Mouse (Mus musculus) ES-E14 (cell line): ENCODE measurements around the gene Cel. TPM values are rescaled to one million over a fixed set of nuclear protein-coding genes. Genes with fewer than 3 reads are reported as not detected.

ENCODE experiments used
- DNase-seq: peaks from one replicate; pipeline ENCODE4 v3.0.0-alpha.2; 2013; ENCODE audit warnings: low read depth, low spot score
- H3K27ac ChIP-seq: 2 replicates; pipeline ENCODE4 v1.5.1; 2012; ENCODE audit warnings: low read depth, mild to moderate bottlenecking, low read length, moderate library complexity, mixed read lengths; ENCODE audit not compliant: poor library complexity, insufficient read depth, severe bottlenecking
- H3K36me3 ChIP-seq: 2 replicates; pipeline ENCODE4 v1.6.1; 2012; ENCODE audit warnings: mild to moderate bottlenecking, low read length, moderate library complexity, mixed read lengths; ENCODE audit not compliant: control insufficient read depth, poor library complexity, insufficient read depth, severe bottlenecking
- H3K4me1 ChIP-seq, 2 experiments: fragments of 150-350 bp in 1 of 2; sonication (generic) in 1 of 2; 2 replicates each; pipeline ENCODE4 v1.6.1; 2012; ENCODE audit warnings: low read length in 2 of 2, mild to moderate bottlenecking in 1 of 2, mixed read lengths in 1 of 2; ENCODE audit not compliant: control insufficient read depth in 2 of 2, insufficient read depth in 2 of 2, poor library complexity in 1 of 2
- H3K4me3 ChIP-seq, 2 experiments: fragments of 150-350 bp in 1 of 2; sonication (generic) in 1 of 2; 2 replicates each; pipeline ENCODE4 v1.5.1; 2012; ENCODE audit warnings: low read length in 2 of 2, low read depth in 1 of 2, mild to moderate bottlenecking in 1 of 2, mixed read lengths in 1 of 2; ENCODE audit not compliant: insufficient read depth in 1 of 2, poor library complexity in 1 of 2, severe bottlenecking in 1 of 2
- H3K9ac ChIP-seq: 2 replicates; pipeline ENCODE4 v1.6.1; 2012; ENCODE audit warnings: low read depth, mild to moderate bottlenecking, low read length, mixed read lengths; ENCODE audit not compliant: poor library complexity, insufficient read depth, severe bottlenecking
- H3K9me3 ChIP-seq: fragments of 150-350 bp; sonication (generic); 2 replicates; pipeline ENCODE4 v1.6.1; 2012; ENCODE audit warnings: low read depth, mild to moderate bottlenecking, low read length; ENCODE audit not compliant: control insufficient read depth, insufficient read depth
- CHD2 ChIP-seq: IDR thresholded peaks from 2 replicates; pipeline ENCODE4 v1.6.1; 2014; ENCODE audit warnings: mild to moderate bottlenecking, low read depth, low read length, inconsistent platforms
- HCFC1 ChIP-seq: IDR thresholded peaks from 2 replicates; pipeline ENCODE4 v1.6.1; 2012; ENCODE audit warnings: low read length, inconsistent platforms, borderline replicate concordance; ENCODE audit not compliant: insufficient read depth
- MAFK ChIP-seq: IDR thresholded peaks from 2 replicates; pipeline ENCODE4 v1.6.1; 2014; ENCODE audit warnings: mild to moderate bottlenecking, low read depth, low read length, inconsistent platforms; ENCODE audit not compliant: insufficient read depth
- ZC3H11A ChIP-seq: IDR thresholded peaks from 2 replicates; pipeline ENCODE4 v1.6.1; 2012; ENCODE audit warnings: low read depth, mild to moderate bottlenecking, inconsistent platforms, low read length, borderline replicate concordance
- ZNF384 ChIP-seq: IDR thresholded peaks from 2 replicates; pipeline ENCODE4 v1.6.1; 2012; ENCODE audit warnings: low read depth, low read length, inconsistent platforms
- in situ Hi-C, 2 experiments: fragments of 600-800 bp; cut with MboI; formaldehyde crosslinking; loops; one replicate each; pipeline ENCODE4 v1.15.1; 2025; ENCODE audit warnings: low sequenced_read_pairs in 2 of 2, inconsistent platforms in 1 of 2; ENCODE audit not compliant: unreplicated experiment in 2 of 2
- total RNA-seq: library from RNA; depleted of rRNA; stranded (reverse); fragments of 300-350 nt; gene quantifications from 2 replicates; pipeline ENCODE4 v1.2.3, GENCODE M21; 2012

The Cel gene
- total RNA-seq, 1 experiment, result not detected

DNA sequence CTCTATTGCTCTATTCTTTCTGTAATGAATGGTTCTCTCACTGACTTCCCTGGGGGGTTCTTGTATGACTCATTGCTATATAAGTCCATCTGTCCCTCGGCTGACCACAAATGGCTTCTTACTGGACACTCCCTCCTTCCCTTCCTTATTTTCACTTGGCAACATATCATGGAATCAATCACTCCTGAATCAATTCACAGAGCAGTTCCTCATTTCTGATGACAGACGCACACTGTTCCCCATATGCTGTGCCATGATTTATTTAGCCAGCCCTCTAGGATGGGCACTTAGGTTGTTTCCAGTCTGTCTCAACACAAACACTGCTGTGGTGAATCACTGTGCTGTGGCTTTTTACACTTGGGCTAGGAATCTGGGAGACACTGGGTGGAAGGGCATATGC, 28.3 kb upstream of the Cel start:
- no peak for TF ChIP-seq ZC3H11A
- no peak for TF ChIP-seq ZNF384
- no peak for TF ChIP-seq HCFC1
- TF ChIP-seq MAFK, result no peak
- TF ChIP-seq CHD2, result no peak
- Histone ChIP-seq H3K4me3 (no peak overlapping the region), H3K9ac (no peak overlapping the region), H3K9me3 (no peaks in the 10 kb centered on the region), H3K36me3 (no peaks in the 10 kb centered on the region), H3K4me1 (no peaks in the 10 kb centered on the region), H3K27ac (no peak overlapping the region)
- DNase-seq, result no peak
- in situ Hi-C loops, result no loop called here

DNA sequence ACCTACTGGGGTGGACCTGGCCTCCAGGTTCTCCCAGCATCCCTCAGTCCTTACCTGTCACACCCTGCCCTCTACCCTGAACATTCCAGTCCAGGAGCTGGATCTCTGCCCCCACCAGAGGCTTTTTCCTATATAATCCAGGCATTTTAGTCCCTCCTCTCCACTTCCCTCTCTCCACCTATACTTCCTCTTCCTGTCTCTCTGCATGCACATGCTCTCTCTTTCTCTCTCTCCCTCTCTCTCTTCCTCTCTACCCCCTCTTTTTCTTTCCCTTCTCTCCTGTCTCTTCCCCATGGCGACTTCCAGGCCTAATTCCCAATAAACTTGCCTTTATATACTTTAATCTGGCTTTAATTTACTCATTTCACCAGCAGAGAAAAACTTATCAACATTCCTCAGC, 25.4 kb upstream of the Cel start:
- TF ChIP-seq HCFC1, result no peak
- TF ChIP-seq ZNF384, result no peak
- TF ChIP-seq CHD2, result no peak
- no peak for TF ChIP-seq ZC3H11A
- no peak for TF ChIP-seq MAFK
- Histone ChIP-seq H3K9ac (no peak overlapping the region), H3K36me3 (no peaks in the 10 kb centered on the region), H3K4me1 (no peaks in the 10 kb centered on the region), H3K27ac (no peak overlapping the region), H3K4me3 (no peak overlapping the region), H3K9me3 (no peaks in the 10 kb centered on the region)
- no peak for DNase-seq
- in situ Hi-C loops, result no loop called here

DNA sequence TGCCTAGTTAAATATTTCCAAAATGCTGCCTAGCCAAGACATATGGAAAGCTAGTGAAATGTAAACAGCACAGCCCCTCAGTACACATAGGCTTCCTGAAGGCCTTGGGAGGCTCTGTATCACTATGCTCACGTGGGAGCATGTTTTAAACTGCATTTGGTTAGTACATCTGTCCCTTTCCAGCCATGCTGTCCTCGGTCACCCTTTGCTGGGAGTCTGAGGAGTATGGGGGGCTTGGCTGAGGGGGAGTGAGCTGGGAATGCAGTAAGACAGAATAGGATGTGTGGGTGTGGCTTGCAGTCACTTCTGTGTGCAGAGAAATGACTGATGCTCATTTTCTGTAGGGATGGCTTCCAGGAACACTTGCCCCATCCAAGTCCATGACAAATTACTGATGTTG, 22.5 kb upstream of the Cel start:
- in situ Hi-C loops, result no loop called here

DNA sequence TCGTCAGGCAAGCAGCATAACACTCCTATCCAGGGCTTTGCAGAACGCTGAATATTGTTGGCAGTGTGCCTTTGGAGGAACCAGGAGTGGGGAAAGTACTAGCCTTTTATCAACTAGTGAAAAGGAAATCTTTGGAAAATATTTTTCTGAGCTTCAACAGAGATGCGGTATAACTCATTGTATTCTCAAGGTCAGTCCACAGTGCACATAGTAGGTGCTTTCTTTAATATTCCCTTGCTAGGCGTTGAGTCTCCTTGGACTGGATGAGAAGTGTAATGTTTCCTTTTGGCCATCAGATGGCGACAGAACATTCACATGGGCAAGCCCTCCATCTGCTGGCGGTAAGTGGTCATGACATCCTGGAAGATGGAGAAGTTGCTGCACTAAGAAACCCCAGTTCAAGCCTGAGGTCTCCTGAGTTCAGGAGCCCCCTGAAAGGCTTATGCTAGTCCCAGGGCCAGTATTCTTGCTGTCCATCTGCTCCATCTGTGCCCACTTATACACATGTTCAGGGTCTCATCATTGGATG, 21.9 kb upstream of the Cel start:
- peak; percentile 78 for DNase-seq
- Histone ChIP-seq H3K4me3 (no peak overlapping the region), H3K27ac (no peak overlapping the region), H3K36me3 (no peaks in the 10 kb centered on the region), H3K4me1 (no peaks in the 10 kb centered on the region), H3K9me3 (no peaks in the 10 kb centered on the region), H3K9ac (no peak overlapping the region)
- no peak for TF ChIP-seq HCFC1
- TF ChIP-seq ZC3H11A, result peak; percentile 79
- TF ChIP-seq ZNF384, result peak; percentile 84
- in situ Hi-C loops, result no loop called here

More for the DNA sequence above, 22.5 kb upstream of the Cel start:
- H3K27ac ChIP-seq, result no peak overlapping the region
- no peaks in the 10 kb centered on the region for H3K36me3 ChIP-seq
- TF ChIP-seq CHD2, result no peak
- no peak for TF ChIP-seq ZC3H11A
- TF ChIP-seq MAFK, result no peak
- TF ChIP-seq HCFC1, result no peak
- no peak for TF ChIP-seq ZNF384
- no peaks in the 10 kb centered on the region for H3K4me1 ChIP-seq
- H3K4me3 ChIP-seq, result no peak overlapping the region
- DNase-seq, result no peak
- H3K9ac ChIP-seq, result no peak overlapping the region
- H3K9me3 ChIP-seq, result no peaks in the 10 kb centered on the region

DNA sequence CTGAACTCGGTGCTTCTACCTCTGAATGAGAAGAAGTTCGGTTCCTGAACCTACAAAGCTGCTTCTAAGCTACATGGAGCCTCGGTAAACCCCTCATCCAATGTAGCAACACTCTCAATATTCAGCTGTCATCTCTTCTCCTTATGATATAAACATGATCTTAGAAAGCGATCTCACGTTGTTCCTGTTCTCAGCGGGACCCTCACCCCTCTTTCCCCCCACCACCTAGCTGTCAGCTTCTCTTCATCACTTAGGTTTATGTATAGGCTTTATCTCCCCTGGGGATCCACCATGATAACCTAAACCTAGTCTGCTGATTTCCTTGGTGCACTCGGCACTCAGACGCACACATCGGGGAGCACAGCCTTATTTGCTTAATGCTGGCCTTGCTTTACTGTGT, 20.4 kb upstream of the Cel start, which contains the start of gene Gtf3c5:
Gene Gtf3c5, minus strand, starts transcription at position 101 of the 400 bp plus-strand sequence.
- H3K9ac ChIP-seq, result peak within 1 kb of the TSS; percentile 97
- peaks cover 5% of the 10 kb centered on the region; the same call in 1 of the 2 replicates for H3K36me3 ChIP-seq
- peak within 1 kb of the TSS; percentile 86 for H3K27ac ChIP-seq
- no peaks in the 10 kb centered on the region for H3K9me3 ChIP-seq
- peak within 1 kb of the TSS; percentile 89 to 97 for H3K4me3 ChIP-seq
- DNase-seq, result no peak
- in situ Hi-C loops, result no loop called here
- H3K4me1 ChIP-seq, result no peaks in the 10 kb centered on the region
- TF ChIP-seq ZNF384 (no peak), MAFK (no peak), CHD2 (no peak)
